Mouse (Mus musculus): ENCODE data around the gene Atxn2.

GRCm38 (mm10) chr5:121704512-121705248 lies 6.5 kb upstream of the Atxn2 start:
- TF ChIP-seq CTCF (IDR thresholded peaks at IDR 0.05; ENCODE audit: low read depth) (no peak), EP300 (IDR thresholded peaks at IDR 0.05; ENCODE audit: low read depth) (no peak)
